ENCODE assay signal across 12 mouse cellular contexts in the genomic region with DNA sequence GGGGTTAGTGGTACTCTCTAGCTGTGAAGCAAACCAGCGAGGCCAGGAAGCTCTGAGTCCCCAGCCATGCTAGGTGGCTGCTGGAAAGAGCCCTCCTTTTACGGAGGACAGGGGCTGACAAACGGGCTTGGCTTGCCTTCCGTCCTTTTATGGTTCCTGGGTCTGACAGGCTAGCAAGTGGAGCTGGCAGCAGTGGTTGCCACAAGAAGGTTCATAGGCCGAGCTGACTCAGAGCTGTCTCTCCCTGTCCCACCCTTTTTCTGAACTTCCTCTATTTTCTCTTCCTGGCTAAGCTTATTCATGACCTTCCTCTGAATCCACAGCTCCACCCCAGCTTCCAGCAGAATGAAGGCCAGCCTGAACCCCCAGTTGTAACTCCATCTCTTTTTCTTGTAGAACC. TPM values are rescaled to one million over a fixed set of nuclear protein-coding genes. Genes with fewer than 3 reads are reported as not detected.
DNase-seq lines count a peak whose midpoint lies in the region; ATAC-seq and TF ChIP-seq lines count a peak whose summit lies in the region.
"Had no signal": no experiment of that assay in that cellular context is flagged by ENCODE, and none has a peak within 500 bp of the region (broad histone marks: within the 10 kb centered on the region; RNA-seq: fewer than 3 reads in every experiment).

No protein-coding gene starts in this region.

- no peaks in the 10 kb centered on the region for H3K27me3 ChIP-seq in spleen, adult 2 months (ENCODE audit: control insufficient read depth, insufficient read depth, low read length)
- no peaks in the 10 kb centered on the region for H3K27me3 ChIP-seq in liver, embryonic 11.5 days (replicated peaks; ENCODE audit: control insufficient read depth, insufficient read depth, low read length)
- H3K27me3 ChIP-seq in stomach, embryonic 15.5 days (replicated peaks): no peaks in the 10 kb centered on the region
- H3K27me3 ChIP-seq: forebrain, embryonic 15.5 days; heart, embryonic 13.5 days; limb, embryonic 15.5 days had no signal

- no peak overlapping the region for H3K4me3 ChIP-seq in spleen, adult 2 months (ENCODE audit: extremely low read depth, insufficient read depth, insufficient read length)
- H3K4me3 ChIP-seq in bone marrow, adult 2 months (replicated peaks; ENCODE audit: control insufficient read depth, low read depth, low read length): no peak overlapping the region
- no peak overlapping the region for H3K4me3 ChIP-seq in liver, embryonic 11.5 days (ENCODE audit: low read depth, low read length)
- no peak overlapping the region for H3K4me3 ChIP-seq in stomach, embryonic 15.5 days (replicated peaks)
- H3K4me3 ChIP-seq: forebrain, embryonic 15.5 days; heart, embryonic 13.5 days; limb, embryonic 15.5 days had no signal

- peak overlapping the region; percentile 31 for H3K4me2 ChIP-seq in liver, embryonic 11.5 days
- H3K4me2 ChIP-seq in stomach, embryonic 15.5 days: no peak overlapping the region
- H3K4me2 ChIP-seq: forebrain, embryonic 15.5 days; heart, embryonic 13.5 days; limb, embryonic 15.5 days had no signal

- H3K36me3 ChIP-seq in spleen, adult 2 months (ENCODE audit: control insufficient read depth, insufficient read depth, low read length): peaks cover 3% of the 10 kb centered on the region
- peaks cover 19% of the 10 kb centered on the region for H3K36me3 ChIP-seq in liver, embryonic 11.5 days (ENCODE audit: control insufficient read depth, insufficient read depth, low read length)
- 0 out of 2 replicates have a peak, but pooled peaks cover 3% of the 10 kb centered on the region for H3K36me3 ChIP-seq in stomach, embryonic 15.5 days

- TF ChIP-seq POLR2A in spleen, adult 2 months (IDR thresholded peaks at IDR 0.05; ENCODE audit: low read depth, low read length): no peak
- no peak for TF ChIP-seq POLR2A in bone marrow, adult 2 months (IDR thresholded peaks at IDR 0.05; ENCODE audit: borderline replicate concordance, control insufficient read depth, low read depth, low read length)

- TF ChIP-seq CTCF in spleen, adult 2 months (IDR thresholded peaks at IDR 0.05; ENCODE audit: extremely low read depth, insufficient read depth, insufficient read length, insufficient replicate concordance): no peak
- TF ChIP-seq CTCF in bone marrow, adult 2 months (IDR thresholded peaks at IDR 0.05; ENCODE audit: control insufficient read depth, insufficient read depth, low read length): no peak

- peaks cover 20% of the 10 kb centered on the region; the same call in 1 of the 2 replicates for H3K4me1 ChIP-seq in spleen, adult 2 months (ENCODE audit: control insufficient read depth, insufficient read depth, insufficient read length)
- H3K4me1 ChIP-seq in bone marrow, adult 2 months (ENCODE audit: control insufficient read depth, insufficient read depth, low read length): peaks cover 8% of the 10 kb centered on the region
- H3K4me1 ChIP-seq in liver, embryonic 11.5 days (replicated peaks; ENCODE audit: control insufficient read depth, insufficient read depth, low read length): peaks cover 17% of the 10 kb centered on the region
- peaks cover 30% of the 10 kb centered on the region for H3K4me1 ChIP-seq in stomach, embryonic 15.5 days

- peak overlapping the region; percentile 34 for H3K27ac ChIP-seq in spleen, adult 2 months (ENCODE audit: insufficient read depth, low read length)
- peak overlapping the region; percentile 64 for H3K27ac ChIP-seq in bone marrow, adult 2 months (ENCODE audit: control insufficient read depth, insufficient read depth, low read depth, low read length, poor library complexity)
- H3K27ac ChIP-seq in liver, embryonic 11.5 days (ENCODE audit: low read depth, low read length): no peak overlapping the region; the same call in 1 of the 2 replicates
- peak overlapping the region; percentile 57; the same call in 1 of the 2 replicates for H3K27ac ChIP-seq in stomach, embryonic 15.5 days
- H3K27ac ChIP-seq: forebrain, embryonic 15.5 days; heart, embryonic 13.5 days; hindbrain, postnatal 0 days; limb, embryonic 15.5 days had no signal

- no peak for DNase-seq in spleen, adult 2 months (ENCODE audit: low read depth in 1 of 2, low spot score in 2 of 2)
- DNase-seq in spleen, adult 12 weeks (ENCODE audit: low spot score): no peak
- DNase-seq in liver, embryonic 11.5 days (ENCODE audit: low spot score): no peak
- DNase-seq in gastrocnemius, postnatal 4 days (ENCODE audit: low spot score in 2 of 2): no peak
- DNase-seq in frontal cortex, postnatal 36 days (ENCODE audit: low spot score in 2 of 2): no peak
- DNase-seq: thymus, adult 18-20 months had no signal

- WGBS in spleen, adult 2 months: 49% methylated on average over 5 of the region's 5 CpGs
- WGBS in bone marrow, adult 2 months: 20% methylated on average over 5 of the region's 5 CpGs
- WGBS in liver, embryonic 11.5 days: 61% methylated on average over 5 of the region's 5 CpGs
- 70% methylated on average over 5 of the region's 5 CpGs for WGBS in stomach, embryonic 15.5 days

- H3K9me3 ChIP-seq in liver, embryonic 11.5 days (ENCODE audit: control insufficient read depth, low read length): no peaks in the 10 kb centered on the region
- no peaks in the 10 kb centered on the region for H3K9me3 ChIP-seq in stomach, embryonic 15.5 days
- H3K9me3 ChIP-seq: forebrain, embryonic 15.5 days; heart, embryonic 13.5 days; limb, embryonic 15.5 days had no signal

- ATAC-seq in liver, embryonic 11.5 days (replicated peaks; ENCODE audit: low FRiP score): no peak
- ATAC-seq in stomach, embryonic 15.5 days (ENCODE audit: insufficient read depth, low FRiP score, low read depth): no peak
- ATAC-seq: forebrain, embryonic 15.5 days; hindbrain, postnatal 0 days had no signal

- no peak overlapping the region for H3K9ac ChIP-seq in liver, embryonic 11.5 days (ENCODE audit: low read depth, low read length)
- H3K9ac ChIP-seq in stomach, embryonic 15.5 days: no peak overlapping the region
- H3K9ac ChIP-seq: forebrain, embryonic 15.5 days; heart, embryonic 13.5 days; limb, embryonic 15.5 days had no signal

RNA-seq across cellular contexts. Expression of gene Pitpna, which starts 4.7 kb away (rescaled TPM):
- 51.7 and 54.1 TPM in 2 replicates for polyA plus RNA-seq in spleen, adult 2 months (2012; rRNA removed)
- 76.6 and 102 TPM in 2 replicates for polyA plus RNA-seq in bone marrow, adult 2 months (2011; ENCODE audit: insufficient read depth, insufficient read length, low replicate concordance, missing spikeins)
- polyA plus RNA-seq in liver, embryonic 11.5 days (2014; fragmentation: Nextera tagmentation; extraction: Ambion mirVana): 63.2 and 65.1 TPM in 2 replicates
- polyA plus RNA-seq in stomach, embryonic 15.5 days (2015; fragmentation: Nextera tagmentation; extraction: Ambion mirVana): 82.4 and 83.4 TPM in 2 replicates
- total RNA-seq in gastrocnemius, postnatal 4 days (2021): 100 to 1,000 TPM; 106 to 117 TPM

RNA-seq across cellular contexts. Expression of gene Inpp5k, which starts 38.2 kb away (rescaled TPM):
- polyA plus RNA-seq in spleen, adult 2 months (2012; rRNA removed): 56.9 and 65.0 TPM in 2 replicates
- polyA plus RNA-seq in bone marrow, adult 2 months (2011; ENCODE audit: insufficient read depth, insufficient read length, low replicate concordance, missing spikeins): 34.2 and 58.2 TPM in 2 replicates
- polyA plus RNA-seq in liver, embryonic 11.5 days (2014; fragmentation: Nextera tagmentation; extraction: Ambion mirVana): 21.9 and 22.2 TPM in 2 replicates
- polyA plus RNA-seq in stomach, embryonic 15.5 days (2015; fragmentation: Nextera tagmentation; extraction: Ambion mirVana): 18.9 and 20.2 TPM in 2 replicates
- total RNA-seq in gastrocnemius, postnatal 4 days (2021): 10 to 100 TPM; 26.7 to 28.4 TPM

RNA-seq across cellular contexts. Expression of gene Myo1c, which starts 57.7 kb away (rescaled TPM):
- 130 and 157 TPM in 2 replicates for polyA plus RNA-seq in spleen, adult 2 months (2012; rRNA removed)
- 35.8 and 69.2 TPM in 2 replicates for polyA plus RNA-seq in bone marrow, adult 2 months (2011; ENCODE audit: insufficient read depth, insufficient read length, low replicate concordance, missing spikeins)
- polyA plus RNA-seq in liver, embryonic 11.5 days (2014; fragmentation: Nextera tagmentation; extraction: Ambion mirVana): 37.4 and 41.9 TPM in 2 replicates
- 55.5 and 56.4 TPM in 2 replicates for polyA plus RNA-seq in stomach, embryonic 15.5 days (2015; fragmentation: Nextera tagmentation; extraction: Ambion mirVana)
- total RNA-seq in gastrocnemius, postnatal 4 days (2021): 10 to 100 TPM; 87.9 to 88.1 TPM
